Mouse (Mus musculus): ENCODE results near the gene Ddx19b.
A peak's percentile ranks its signal among the peaks of the same experiment; 100 is the strongest.

GRCm38 (mm10) chr8:111044003-111044734, 12.6 kb upstream of the Ddx19b start:
- no peak for TF ChIP-seq POLR2A (IDR thresholded peaks at IDR 0.05; ENCODE audit: insufficient read depth, low read depth, low read length)
- peak; percentile 37 for TF ChIP-seq CTCF (IDR thresholded peaks at IDR 0.05)
- no peak for TF ChIP-seq EP300 (IDR thresholded peaks at IDR 0.05; ENCODE audit: insufficient read depth, low read depth, low read length)
